Mouse (Mus musculus): ENCODE results near the gene Nusap1. TPM values are rescaled to one million over a fixed set of nuclear protein-coding genes. Genes with fewer than 3 reads are reported as not detected.

Gene Nusap1
- polyA plus RNA-seq, 1 experiment from 2014 or later: 79.7 TPM

DNA sequence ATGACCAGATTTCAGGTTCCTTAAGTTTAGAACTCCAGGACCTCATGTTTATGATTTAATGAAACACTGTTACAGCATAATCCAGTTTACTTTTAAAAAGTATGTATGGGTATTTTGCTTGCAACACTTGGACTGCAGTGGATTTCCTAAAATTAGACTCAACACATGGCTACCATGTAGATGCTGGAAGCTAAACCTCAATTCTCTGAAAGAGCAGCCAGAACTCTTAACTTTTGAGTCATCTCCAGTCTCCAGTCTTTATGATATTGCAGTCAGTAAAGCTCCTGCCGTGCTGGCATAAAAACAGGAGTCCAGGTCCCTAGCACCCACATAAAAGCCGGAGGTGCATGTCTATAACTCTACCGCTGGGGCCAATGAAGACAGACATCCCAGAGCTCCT is 81.9 kb downstream of the Nusap1 start:
- H3K4me2 ChIP-seq: no peak overlapping the region
- H3K9ac ChIP-seq: no peak overlapping the region
- no peaks in the 10 kb centered on the region for H3K9me3 ChIP-seq

More for the DNA sequence above, 81.9 kb downstream of the Nusap1 start:
- Histone ChIP-seq H3K4me1 (no peaks in the 10 kb centered on the region), H3K4me3 (no peak overlapping the region), H3K27ac (no peak overlapping the region), H3K36me3 (peaks cover 45% of the 10 kb centered on the region), H3K27me3 (no peaks in the 10 kb centered on the region)
- no peak for ATAC-seq (ENCODE audit: insufficient number of reproducible peaks, insufficient read depth, low FRiP score, low TSS enrichment, low read depth)
- 93% methylated on average over 3 of the region's 3 CpGs for WGBS

Other genes with a start within 250 kb of the Nusap1 start
- gene Ino80, start 140.6 kb upstream of the Nusap1 start, polyA plus RNA-seq (2015; fragmentation: Nextera tagmentation; extraction: Ambion mirVana): 4.5 and 4.9 TPM in 2 replicates
- gene Exd1, start 70.7 kb upstream of the Nusap1 start, polyA plus RNA-seq (2015; fragmentation: Nextera tagmentation; extraction: Ambion mirVana): 0.13 and 0.29 TPM in 2 replicates
- 68.6 and 73.5 TPM in 2 replicates for gene Chp1, start 70.6 kb upstream of the Nusap1 start, polyA plus RNA-seq (2015; fragmentation: Nextera tagmentation; extraction: Ambion mirVana)
- 23.0 and 24.6 TPM in 2 replicates for gene Oip5, start 171 bp downstream of the Nusap1 start, polyA plus RNA-seq (2015; fragmentation: Nextera tagmentation; extraction: Ambion mirVana)
- gene Ndufaf1, start 44.5 kb downstream of the Nusap1 start, polyA plus RNA-seq (2015; fragmentation: Nextera tagmentation; extraction: Ambion mirVana): 52.0 and 52.4 TPM in 2 replicates
- gene Rtf1, start 56.8 kb downstream of the Nusap1 start, polyA plus RNA-seq (2015; fragmentation: Nextera tagmentation; extraction: Ambion mirVana): 69.0 and 74.0 TPM in 2 replicates
- gene Itpka, start 124.0 kb downstream of the Nusap1 start, polyA plus RNA-seq (2015; fragmentation: Nextera tagmentation; extraction: Ambion mirVana): 0.76 TPM in 1 of 2 replicates, not detected in the other
- 0.18 TPM in 1 of 2 replicates, not detected in the other for gene Ltk, start 142.1 kb downstream of the Nusap1 start, polyA plus RNA-seq (2015; fragmentation: Nextera tagmentation; extraction: Ambion mirVana)
- 31.5 and 31.9 TPM in 2 replicates for gene Rpap1, start 169.2 kb downstream of the Nusap1 start, polyA plus RNA-seq (2015; fragmentation: Nextera tagmentation; extraction: Ambion mirVana)
- 27.3 and 28.5 TPM in 2 replicates for gene Tyro3, start 179.4 kb downstream of the Nusap1 start, polyA plus RNA-seq (2015; fragmentation: Nextera tagmentation; extraction: Ambion mirVana)

Data from embryonic facial prominence, embryonic 13.5 days (tissue).